Mouse (Mus musculus) midbrain, embryonic 11.5 days (tissue): Measurements from ENCODE around the gene R3hdml. TPM values are rescaled to one million over a fixed set of nuclear protein-coding genes. Genes with fewer than 3 reads are reported as not detected.
A peak's percentile ranks its signal among the peaks of the same experiment; 100 is the strongest.

Experiments
- ATAC-seq: fragments of 200-750 bp; cut with Nextera tagmentation; 2 replicates; pipeline ENCODE4 v1.8.0; 2017; ENCODE audit warnings: moderate TSS enrichment, moderate library complexity; ENCODE audit not compliant: low FRiP score
- DNase-seq: peaks from one replicate; pipeline ENCODE4 v3.0.0; 2015; ENCODE audit warnings: low spot score; ENCODE audit errors: missing footprints
- H3K27ac ChIP-seq: fragments of 300-500 bp; sonication (generic); 2 replicates; pipeline ENCODE4 v1.5.1; 2014; ENCODE audit warnings: low read depth, low read length
- H3K27me3 ChIP-seq: fragments of 300-500 bp; sonication (generic); 2 replicates; pipeline ENCODE4 v1.6.1; 2014; ENCODE audit warnings: mild to moderate bottlenecking, low read length, moderate library complexity, mixed read lengths; ENCODE audit not compliant: control insufficient read depth, insufficient read depth
- H3K36me3 ChIP-seq: fragments of 300-500 bp; sonication (generic); 2 replicates; pipeline ENCODE4 v1.6.1; 2014; ENCODE audit warnings: mild to moderate bottlenecking, low read length, moderate library complexity, mixed read lengths; ENCODE audit not compliant: control insufficient read depth, insufficient read depth
- H3K4me1 ChIP-seq: fragments of 300-500 bp; sonication (generic); 2 replicates; pipeline ENCODE4 v1.6.1; 2014; ENCODE audit warnings: low read length; ENCODE audit not compliant: control insufficient read depth, insufficient read depth
- H3K4me2 ChIP-seq: fragments of 300-500 bp; sonication (generic); 2 replicates; pipeline ENCODE4 v1.6.1; 2014; ENCODE audit warnings: mild to moderate bottlenecking, moderate library complexity
- H3K4me3 ChIP-seq: fragments of 300-500 bp; sonication (generic); 2 replicates; pipeline ENCODE4 v1.5.1; 2014; ENCODE audit warnings: low read depth, low read length
- H3K9ac ChIP-seq: fragments of 300-500 bp; sonication (generic); 2 replicates; pipeline ENCODE4 v1.6.1; 2014; ENCODE audit warnings: low read length
- H3K9me3 ChIP-seq: fragments of 300-500 bp; sonication (generic); 2 replicates; pipeline ENCODE4 v1.6.1; 2016; ENCODE audit warnings: low read length; ENCODE audit not compliant: control insufficient read depth
- WGBS: fragments of 180-500 bp; shearing (Covaris S2); extraction: QIAGEN DNeasy Blood & Tissue Kit; methylation state at CpG from one replicate; pipeline ENCODE4 v1.1.7; 2014; 5-methylcytosine and 5-hydroxymethylcytosine counted together
- polyA plus RNA-seq: library from polyadenylated mRNA; unstranded; fragments of >200 nt; fragmentation: Nextera tagmentation; extraction: Ambion mirVana; gene quantifications from 2 replicates; pipeline ENCODE4 v1.2.1, GENCODE M21; 2014

The R3hdml gene
- polyA plus RNA-seq, 1 experiment from 2014 or later, result not detected

GRCm38 (mm10) chr2:163489725-163490291, 2.3 kb upstream of the R3hdml start:
- Histone ChIP-seq H3K27ac (no peak overlapping the region), H3K9ac (no peak overlapping the region), H3K4me2 (no peak overlapping the region), H3K9me3 (no peaks in the 10 kb centered on the region), H3K27me3 (no peaks in the 10 kb centered on the region), H3K36me3 (no peaks in the 10 kb centered on the region), H3K4me1 (no peaks in the 10 kb centered on the region), H3K4me3 (no peak overlapping the region)
- ATAC-seq (no peak), DNase-seq (peak; percentile 57)
- 65% methylated on average over 5 of the region's 5 CpGs for WGBS

GRCm38 (mm10) chr2:163490656-163491055, 1.5 kb upstream of the R3hdml start:
- H3K4me1 ChIP-seq, result no peaks in the 10 kb centered on the region
- 91% methylated on average over 17 of the region's 17 CpGs for WGBS
- no peaks in the 10 kb centered on the region for H3K9me3 ChIP-seq
- no peaks in the 10 kb centered on the region for H3K36me3 ChIP-seq
- no peak overlapping the region for H3K4me2 ChIP-seq
- H3K27me3 ChIP-seq, result no peaks in the 10 kb centered on the region
- H3K9ac ChIP-seq, result no peak overlapping the region
- ATAC-seq (no peak), DNase-seq (peak; percentile 35)
- no peak overlapping the region for H3K27ac ChIP-seq
- no peak overlapping the region for H3K4me3 ChIP-seq

GRCm38 (mm10) chr2:163491351-163491750, 767 bp upstream of the R3hdml start:
- 69% methylated on average over 7 of the region's 7 CpGs for WGBS
- Histone ChIP-seq H3K9ac (no peak overlapping the region), H3K4me1 (no peaks in the 10 kb centered on the region), H3K36me3 (no peaks in the 10 kb centered on the region), H3K27ac (no peak overlapping the region), H3K27me3 (no peaks in the 10 kb centered on the region), H3K9me3 (no peaks in the 10 kb centered on the region), H3K4me3 (no peak overlapping the region), H3K4me2 (no peak overlapping the region)
- DNase-seq, result no peak
- ATAC-seq, result no peak

- Histone ChIP-seq H3K4me3 (no peak overlapping the region), H3K27ac (no peak overlapping the region), H3K4me2 (no peak overlapping the region), H3K36me3 (no peaks in the 10 kb centered on the region), H3K4me1 (no peaks in the 10 kb centered on the region), H3K9me3 (no peaks in the 10 kb centered on the region), H3K9ac (no peak overlapping the region), H3K27me3 (no peaks in the 10 kb centered on the region)
- ATAC-seq (no peak), DNase-seq (peak; percentile 80)
- WGBS, result 17% methylated on average over 5 of the region's 5 CpGs
Measured at GRCm38 (mm10) chr2:163493031-163493430, 913 bp downstream of the R3hdml start.

- H3K4me2 ChIP-seq, result no peak overlapping the region
- 62% methylated on average over 5 of the region's 5 CpGs for WGBS
Measured at GRCm38 (mm10) chr2:163493976-163494375, 1.9 kb downstream of the R3hdml start.

GRCm38 (mm10) chr2:163494456-163494855, 2.3 kb downstream of the R3hdml start:
- WGBS, result 42% methylated on average over 6 of the region's 6 CpGs
- no peaks in the 10 kb centered on the region for H3K27me3 ChIP-seq
- H3K36me3 ChIP-seq, result no peaks in the 10 kb centered on the region
- DNase-seq (peak; percentile 6), ATAC-seq (no peak)
- H3K9ac ChIP-seq, result no peak overlapping the region
- H3K4me2 ChIP-seq, result no peak overlapping the region
- H3K9me3 ChIP-seq, result no peaks in the 10 kb centered on the region
- H3K27ac ChIP-seq, result no peak overlapping the region
- H3K4me1 ChIP-seq, result no peaks in the 10 kb centered on the region
- no peak overlapping the region for H3K4me3 ChIP-seq

More at GRCm38 (mm10) chr2:163493976-163494375, 1.9 kb downstream of the R3hdml start:
- ATAC-seq, result no peak
- Histone ChIP-seq H3K9ac (no peak overlapping the region), H3K27me3 (no peaks in the 10 kb centered on the region), H3K27ac (no peak overlapping the region), H3K4me1 (no peaks in the 10 kb centered on the region), H3K4me3 (no peak overlapping the region), H3K36me3 (no peaks in the 10 kb centered on the region), H3K9me3 (no peaks in the 10 kb centered on the region)
- DNase-seq, result peak; percentile 62

GRCm38 (mm10) chr2:163502219-163502618, 10.1 kb downstream of the R3hdml start:
- Histone ChIP-seq H3K4me1 (no peaks in the 10 kb centered on the region), H3K27me3 (no peaks in the 10 kb centered on the region), H3K9ac (no peak overlapping the region), H3K36me3 (no peaks in the 10 kb centered on the region), H3K4me2 (no peak overlapping the region), H3K4me3 (no peak overlapping the region), H3K27ac (no peak overlapping the region), H3K9me3 (no peaks in the 10 kb centered on the region)
- ATAC-seq (no peak), DNase-seq (peak; percentile 78)
- 83% methylated on average over 2 of the region's 2 CpGs for WGBS

- Histone ChIP-seq H3K36me3 (no peaks in the 10 kb centered on the region), H3K4me3 (no peak overlapping the region), H3K27ac (no peak overlapping the region), H3K9me3 (no peaks in the 10 kb centered on the region), H3K9ac (no peak overlapping the region), H3K4me1 (no peaks in the 10 kb centered on the region), H3K27me3 (no peaks in the 10 kb centered on the region), H3K4me2 (no peak overlapping the region)
- no peak for DNase-seq
- no peak for ATAC-seq
- WGBS, result 81% methylated on average over 7 of the region's 7 CpGs
Measured at GRCm38 (mm10) chr2:163503191-163503590, 11.1 kb downstream of the R3hdml start.

GRCm38 (mm10) chr2:163506300-163507004, 14.3 kb downstream of the R3hdml start, which contains the start of gene Hnf4a:
TSS of gene Hnf4a (plus strand) at chr2:163506808.
- no peak for DNase-seq
- no peak within 1 kb of the TSS for H3K4me2 ChIP-seq
- no peaks in the 10 kb centered on the region for H3K9me3 ChIP-seq
- no peak for ATAC-seq
- no peak within 1 kb of the TSS for H3K27ac ChIP-seq
- H3K9ac ChIP-seq, result no peak within 1 kb of the TSS
- WGBS, result 91% methylated on average over 10 of the region's 10 CpGs
- H3K36me3 ChIP-seq, result no peaks in the 10 kb centered on the region
- no peak within 1 kb of the TSS for H3K4me3 ChIP-seq
- no peaks in the 10 kb centered on the region for H3K4me1 ChIP-seq
- H3K27me3 ChIP-seq, result no peaks in the 10 kb centered on the region
